ENCODE assay signal across 29 mouse cellular contexts in genomic region chr2:150922165-150922564, GRCm38 (mm10). TPM values are rescaled to one million over a fixed set of nuclear protein-coding genes. Genes with fewer than 3 reads are reported as not detected.
DNase-seq lines count a peak whose midpoint lies in the region; ATAC-seq and TF ChIP-seq lines count a peak whose summit lies in the region.
"Had no signal": no experiment of that assay in that cellular context is flagged by ENCODE, and none has a peak within 500 bp of the region (broad histone marks: within the 10 kb centered on the region; RNA-seq: fewer than 3 reads in every experiment).

No protein-coding gene starts in this region.

- H3K79me2 ChIP-seq in liver, adult 2 months (ENCODE audit: control insufficient read depth, insufficient read depth, low read length): no peaks in the 10 kb centered on the region

- no peak overlapping the region for H3K9ac ChIP-seq in liver, adult 2 months (ENCODE audit: low read depth, low read length)
- H3K9ac ChIP-seq in liver, embryonic 12.5 days: no peak overlapping the region
- H3K9ac ChIP-seq: embryonic facial prominence, embryonic 13.5 days; forebrain, embryonic 15.5 days; kidney, embryonic 15.5 days; liver, embryonic 14.5 days; lung, embryonic 14.5 days; midbrain, embryonic 12.5 days had no signal

- no peak for TF ChIP-seq POLR2A in liver, adult 2 months (IDR thresholded peaks at IDR 0.05; ENCODE audit: extremely low read depth, insufficient read depth, low read length)
- no peak for TF ChIP-seq POLR2A in small intestine, adult 2 months (IDR thresholded peaks at IDR 0.05; ENCODE audit: low read depth, low read length)

- no peak overlapping the region for H3K27ac ChIP-seq in heart, embryonic 10.5 days
- H3K27ac ChIP-seq in liver, adult 2 months (replicated peaks; ENCODE audit: insufficient read depth, low read depth, low read length): no peak overlapping the region
- no peak overlapping the region for H3K27ac ChIP-seq in liver, embryonic 12.5 days
- 0 out of 2 replicates have a peak overlapping the region, but pooled peaks have one; percentile 4 for H3K27ac ChIP-seq in small intestine, adult 2 months (ENCODE audit: insufficient read depth, low read depth, low read length)
- H3K27ac ChIP-seq: embryonic facial prominence, embryonic 13.5 days; forebrain, embryonic 10.5 days; forebrain, embryonic 15.5 days; gastrocnemius, adult 2 months; kidney, embryonic 15.5 days; liver, embryonic 14.5 days; midbrain, embryonic 12.5 days had no signal

- H3K27me3 ChIP-seq in heart, embryonic 10.5 days (ENCODE audit: insufficient read depth, poor library complexity, severe bottlenecking): no peaks in the 10 kb centered on the region
- H3K27me3 ChIP-seq in liver, adult 2 months (ENCODE audit: control insufficient read depth, insufficient read depth, low read length): no peaks in the 10 kb centered on the region
- H3K27me3 ChIP-seq in liver, embryonic 12.5 days (replicated peaks): no peaks in the 10 kb centered on the region
- H3K27me3 ChIP-seq in small intestine, adult 2 months (ENCODE audit: control insufficient read depth, insufficient read depth, low read length): no peaks in the 10 kb centered on the region
- H3K27me3 ChIP-seq: embryonic facial prominence, embryonic 13.5 days; forebrain, embryonic 15.5 days; kidney, embryonic 15.5 days; megakaryocyte, embryonic 14.5 days; midbrain, embryonic 12.5 days had no signal

- H3K4me3 ChIP-seq in heart, embryonic 10.5 days: no peak overlapping the region
- no peak overlapping the region for H3K4me3 ChIP-seq in liver, adult 2 months (ENCODE audit: insufficient read depth, low read depth, low read length)
- no peak overlapping the region for H3K4me3 ChIP-seq in liver, embryonic 12.5 days
- no peak overlapping the region for H3K4me3 ChIP-seq in small intestine, adult 2 months (ENCODE audit: low read depth, low read length)
- H3K4me3 ChIP-seq: embryonic facial prominence, embryonic 13.5 days; forebrain, embryonic 10.5 days; forebrain, embryonic 15.5 days; gastrocnemius, adult 2 months; kidney, embryonic 15.5 days; megakaryocyte, embryonic 14.5 days; midbrain, embryonic 12.5 days had no signal

- H3K36me3 ChIP-seq in heart, embryonic 10.5 days: peaks cover 42% of the 10 kb centered on the region
- no peaks in the 10 kb centered on the region for H3K36me3 ChIP-seq in liver, adult 2 months (ENCODE audit: control insufficient read depth, insufficient read depth, low read length)
- H3K36me3 ChIP-seq in liver, embryonic 12.5 days: peaks cover 70% of the 10 kb centered on the region
- H3K36me3 ChIP-seq in small intestine, adult 2 months (ENCODE audit: control insufficient read depth, insufficient read depth, low read length): no peaks in the 10 kb centered on the region; the same call in 1 of the 2 replicates

- ATAC-seq in liver, embryonic 12.5 days: no peak
- peak; percentile 57 for ATAC-seq in granulocyte monocyte progenitor cell, adult 5-6 weeks (replicated peaks; ENCODE audit: poor library complexity, severe bottlenecking)
- ATAC-seq: activated CD4-positive, CD25-positive, alpha-beta regulatory T cell, adult 4 months; forebrain, embryonic 15.5 days; hindbrain, embryonic 16.5 days had no signal

- H3K9me3 ChIP-seq in heart, embryonic 10.5 days: no peaks in the 10 kb centered on the region
- no peaks in the 10 kb centered on the region for H3K9me3 ChIP-seq in liver, embryonic 12.5 days (replicated peaks)
- H3K9me3 ChIP-seq: embryonic facial prominence, embryonic 13.5 days; forebrain, embryonic 10.5 days; forebrain, embryonic 15.5 days; kidney, embryonic 15.5 days; megakaryocyte, embryonic 14.5 days; midbrain, embryonic 12.5 days had no signal

- 0 out of 2 replicates have a peak, but pooled peaks cover 11% of the 10 kb centered on the region for H3K4me1 ChIP-seq in heart, embryonic 10.5 days
- peaks cover 4% of the 10 kb centered on the region; the same call in 1 of the 2 replicates for H3K4me1 ChIP-seq in liver, adult 2 months (ENCODE audit: control insufficient read depth, insufficient read depth, low read length)
- H3K4me1 ChIP-seq in liver, embryonic 12.5 days: peaks cover 9% of the 10 kb centered on the region; the same call in 1 of the 2 replicates
- H3K4me1 ChIP-seq in small intestine, adult 2 months (ENCODE audit: control insufficient read depth, insufficient read depth, insufficient read length, low read length): peaks cover 10% of the 10 kb centered on the region
- H3K4me1 ChIP-seq: embryonic facial prominence, embryonic 13.5 days; forebrain, embryonic 10.5 days; forebrain, embryonic 15.5 days; kidney, embryonic 15.5 days; midbrain, embryonic 12.5 days had no signal

- no peak overlapping the region for H3K4me2 ChIP-seq in liver, embryonic 12.5 days
- H3K4me2 ChIP-seq: embryonic facial prominence, embryonic 13.5 days; forebrain, embryonic 15.5 days; kidney, embryonic 15.5 days; lung, embryonic 14.5 days; midbrain, embryonic 12.5 days had no signal

- peak; percentile 75 for DNase-seq in heart, embryonic 10.5 days (ENCODE audit: low spot score)
- no peak for DNase-seq in heart, postnatal 14 days
- peak; percentile 19 for DNase-seq in liver, adult 2 months (ENCODE audit: extremely low read depth, low read depth, low spot score)
- no peak for DNase-seq in frontal cortex, postnatal 25 days (ENCODE audit: low spot score in 2 of 2)
- no peak for DNase-seq in retina, embryonic 14.5 days (ENCODE audit: low spot score)
- DNase-seq: cerebellum, adult 8-10 months; cerebellum, postnatal 25 days; embryo, embryonic 11 days; gastrocnemius, adult 2 months; gastrocnemius, postnatal 36 days; kidney, adult 18-20 months; kidney, postnatal 25 days; left cerebral cortex, postnatal 4 days; lung, embryonic 14.5 days; right cerebral cortex, postnatal 25 days; thymus, adult 2 months; thymus, postnatal 36 days had no signal

- no peak for TF ChIP-seq CTCF in liver, adult 2 months (IDR thresholded peaks at IDR 0.05; ENCODE audit: low read depth, low read length)
- TF ChIP-seq CTCF in small intestine, adult 2 months (IDR thresholded peaks at IDR 0.05; ENCODE audit: extremely low read depth, insufficient read length, insufficient replicate concordance, low read depth, low read length): no peak

- intact Hi-C loops in heart, postnatal 14 days (cut with DNase I): no loop called here

- WGBS in heart, embryonic 10.5 days: 69% methylated on average over 4 of the region's 4 CpGs
- WGBS in liver, adult 2 months: 74% methylated on average over 4 of the region's 4 CpGs
- 90% methylated on average over 4 of the region's 4 CpGs for WGBS in liver, embryonic 12.5 days (ENCODE audit: insufficient replicate concordance)
- WGBS in small intestine, adult 2 months: 85% methylated on average over 4 of the region's 4 CpGs

RNA-seq across cellular contexts. Expression of gene Gins1, which starts 17.0 kb away (rescaled TPM):
- 38.0 and 57.1 TPM in 2 replicates for polyA plus RNA-seq in heart, embryonic 10.5 days (2016; fragmentation: Nextera tagmentation; extraction: Ambion mirVana)
- total RNA-seq in heart, postnatal 14 days (2021): 1 to 10 TPM; 2.7 TPM
- 4.4 and 5.4 TPM in 2 replicates for total RNA-seq in liver, adult 2 months (2014; rRNA removed)
- 2.0 and 2.7 TPM in 2 replicates for polyA plus RNA-seq in liver, adult 2 months (2012; rRNA removed)
- 50.2 and 51.1 TPM in 2 replicates for polyA plus RNA-seq in liver, embryonic 12.5 days (2016; fragmentation: Nextera tagmentation; extraction: Ambion mirVana)
- 74.6 and 87.3 TPM in 2 replicates for total RNA-seq in granulocyte monocyte progenitor cell, adult 5-6 weeks (2014; fragmentation: Nextera tagmentation)
- 145 and 153 TPM in 2 replicates for total RNA-seq in granulocyte monocyte progenitor cell, adult 5-6 weeks (2017)
- polyA plus RNA-seq in small intestine, adult 2 months (2012; rRNA removed): 0.66 and 1.0 TPM in 2 replicates

RNA-seq across cellular contexts. Expression of gene Abhd12, which starts 17.6 kb away (rescaled TPM):
- 53.7 and 54.8 TPM in 2 replicates for polyA plus RNA-seq in heart, embryonic 10.5 days (2016; fragmentation: Nextera tagmentation; extraction: Ambion mirVana)
- 10 to 100 TPM; 34.9 to 39.7 TPM for total RNA-seq in heart, postnatal 14 days (2021)
- 31.8 and 33.4 TPM in 2 replicates for total RNA-seq in liver, adult 2 months (2014; rRNA removed)
- 26.3 and 28.4 TPM in 2 replicates for polyA plus RNA-seq in liver, adult 2 months (2012; rRNA removed)
- 24.9 and 25.3 TPM in 2 replicates for polyA plus RNA-seq in liver, embryonic 12.5 days (2016; fragmentation: Nextera tagmentation; extraction: Ambion mirVana)
- 24.8 and 38.0 TPM in 2 replicates for total RNA-seq in granulocyte monocyte progenitor cell, adult 5-6 weeks (2014; fragmentation: Nextera tagmentation)
- total RNA-seq in granulocyte monocyte progenitor cell, adult 5-6 weeks (2017): 40.4 and 78.7 TPM in 2 replicates
- 61.1 and 85.9 TPM in 2 replicates for polyA plus RNA-seq in small intestine, adult 2 months (2012; rRNA removed)

Comparison
In these comparisons a context has a peak if more than half of its experiments do, and no peak if none do; other contexts are left out.
1. DNase-seq: peak in heart, embryonic 10.5 days (single experiment) and liver, adult 2 months (single experiment); none in heart, postnatal 14 days (0 of 2), frontal cortex, postnatal 25 days (0 of 2) and retina, embryonic 14.5 days (single experiment).
2. RNA of gene Gins1, which starts 17.0 kb away (polyA plus RNA-seq): 38.0 to 57.1 TPM in heart, embryonic 10.5 days and 50.2 to 51.1 TPM in liver, embryonic 12.5 days; 2.0 to 2.7 TPM in liver, adult 2 months and 0.66 to 1.0 TPM in small intestine, adult 2 months; every median in the first group is over 10 times any median in the second.